Mouse (Mus musculus) liver, embryonic 14.5 days (tissue): ENCODE data around the gene Polr3k.

Experiments used
- CTCF ChIP-seq: IDR thresholded peaks from 2 replicates; pipeline ENCODE4 v1.5.1; 2016; ENCODE audit warnings: antibody characterized with exemption, low read depth, control low read depth
- EP300 ChIP-seq: IDR thresholded peaks from 2 replicates; pipeline ENCODE4 v1.6.1; 2016; ENCODE audit warnings: antibody characterized with exemption, low read depth

DNA sequence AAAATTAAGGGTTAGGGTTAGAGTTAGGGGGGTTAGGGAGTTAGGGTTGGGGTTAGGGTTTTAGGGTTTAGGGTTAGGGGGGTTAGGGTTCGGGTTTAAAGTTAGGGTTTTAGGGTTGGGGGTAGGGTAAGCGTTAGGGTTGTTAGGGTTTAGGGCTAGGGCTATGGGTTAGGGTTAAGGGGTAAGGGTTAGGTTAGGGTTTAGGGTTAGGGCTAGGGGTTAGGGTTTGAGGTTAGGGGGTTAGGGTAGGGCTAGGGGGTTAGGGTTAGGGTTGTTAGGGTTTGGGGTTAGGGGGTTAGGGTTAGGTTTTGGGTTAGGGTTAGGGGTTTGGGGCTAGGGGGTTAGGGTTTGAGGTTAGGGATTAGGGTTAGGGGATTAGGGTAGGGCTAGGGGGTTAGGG, 6.9 kb downstream of the Polr3k start:
- TF ChIP-seq CTCF: no peak
- TF ChIP-seq EP300: no peak
